Mouse (Mus musculus): Measurements from ENCODE around the gene Rom1.

DNA sequence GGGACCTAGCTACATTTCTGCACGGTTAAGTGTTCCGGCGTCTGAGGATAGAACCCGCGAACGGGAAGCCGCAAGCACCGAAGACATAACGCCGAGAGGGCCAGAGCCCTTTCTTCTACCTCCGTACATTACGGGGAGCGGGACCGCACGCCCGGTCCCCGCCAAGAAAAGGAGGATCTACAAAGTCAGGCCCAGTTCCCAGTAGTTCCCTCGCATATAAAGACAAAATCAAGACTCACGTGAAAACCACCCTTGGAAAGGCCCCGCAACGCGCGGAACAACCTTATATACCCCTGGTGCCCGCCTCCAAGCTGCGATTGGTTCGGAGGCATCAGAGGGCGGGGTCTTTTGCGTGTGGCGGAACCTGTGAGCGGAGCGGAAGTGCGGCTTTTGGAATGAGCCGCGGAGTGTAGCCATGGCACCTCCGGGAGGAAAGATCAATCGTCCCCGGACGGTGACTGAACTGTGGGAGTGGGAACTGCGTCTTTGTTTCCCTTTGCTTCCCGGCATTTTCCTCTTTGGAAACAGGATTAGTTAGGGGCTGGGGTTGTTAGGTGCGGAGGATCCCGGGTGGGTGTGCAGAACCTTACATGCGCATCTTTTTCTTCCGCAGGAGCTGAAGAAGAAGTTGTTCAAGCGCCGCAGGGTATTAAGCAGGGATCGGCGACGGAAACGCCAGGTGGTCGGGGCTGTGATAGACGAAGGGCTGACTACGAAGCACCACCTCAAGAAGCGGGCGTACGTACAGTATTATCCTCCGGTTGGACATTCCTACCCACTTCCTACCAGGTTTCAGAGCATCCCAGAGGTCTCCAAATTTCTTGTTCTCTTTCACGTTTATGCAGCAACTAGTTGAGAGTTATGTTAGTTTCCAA lies 40.4 kb downstream of the Rom1 start, which contains the start of the genes 1810009A15Rik and Gm49416:
- TF ChIP-seq CTCF (IDR thresholded peaks at IDR 0.05), result no peak
- 0 out of 2 replicates have a peak, but pooled peaks have one; percentile 9 for TF ChIP-seq EP300 (IDR thresholded peaks at IDR 0.05)
